Mouse (Mus musculus): ENCODE measurements around the gene Olfr187. TPM values are rescaled to one million over a fixed set of nuclear protein-coding genes. Genes with fewer than 3 reads are reported as not detected.
"Not testable (repeated sequence)": the region's sequence is repeated elsewhere in the genome, so short reads cannot be mapped to it uniquely, and the experiment has no call there.

Gene Olfr187
- not detected in 2 replicates for polyA plus RNA-seq (2011; ENCODE audit: insufficient read length, low read depth, missing spikeins)

DNA sequence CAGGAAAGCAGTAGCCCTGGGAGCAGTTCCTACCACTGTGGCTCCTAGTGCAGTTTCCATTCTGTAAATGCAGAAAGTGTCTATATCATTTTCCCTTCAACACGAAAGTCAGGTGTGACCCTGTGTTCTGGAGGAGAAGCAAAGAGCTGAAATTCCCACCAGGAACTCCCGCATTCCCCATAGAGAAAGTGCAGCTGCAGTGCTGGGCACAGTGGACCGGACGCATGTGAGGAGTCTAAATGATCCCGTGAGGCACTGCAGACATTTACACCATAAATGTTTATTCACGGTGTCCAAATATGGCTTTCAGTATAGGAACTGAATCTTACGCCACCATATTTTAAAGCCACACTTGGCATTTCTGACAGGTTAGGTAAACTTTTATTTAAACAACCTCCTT, at the start of gene Olfr187:
Gene Olfr187, minus strand, starts transcription at position 58 of the 400 bp plus-strand sequence.
- TF ChIP-seq CTCF (IDR thresholded peaks at IDR 0.05; ENCODE audit: borderline replicate concordance, insufficient read depth, low read length): no peak
- no peak for TF ChIP-seq POLR2A (IDR thresholded peaks at IDR 0.05; ENCODE audit: low read depth, low read length)
- Histone ChIP-seq H3K4me1 (ENCODE audit: control insufficient read depth, insufficient read depth, low read length) (no peaks in the 10 kb centered on the region), H3K4me3 (ENCODE audit: insufficient read depth, low read length) (no peak within 1 kb of the TSS), H3K27ac (ENCODE audit: insufficient read depth, low read length) (no peak within 1 kb of the TSS)

DNA sequence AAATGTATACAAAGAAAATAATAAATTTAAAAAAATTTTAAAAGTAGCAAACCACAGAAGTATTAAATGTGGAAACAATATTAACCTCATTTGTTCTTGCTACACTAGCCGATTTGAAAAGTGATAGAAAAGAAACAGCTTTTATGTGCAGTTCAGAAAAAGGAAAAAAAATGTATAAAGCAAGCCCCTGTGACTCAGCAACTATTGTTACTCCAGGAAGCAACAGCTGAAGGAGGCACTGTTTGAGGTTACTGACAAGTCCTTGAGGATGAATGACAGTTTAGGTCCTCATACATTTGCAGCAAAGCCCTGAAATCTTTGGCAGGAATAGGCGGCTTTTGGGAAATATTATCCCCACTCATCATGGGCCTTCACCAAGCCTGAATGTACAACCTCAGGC, 41.5 kb upstream of the Olfr187 start:
- not testable (repeated sequence) for H3K4me1 ChIP-seq (ENCODE audit: control insufficient read depth, insufficient read depth, low read length); H3K27ac ChIP-seq (ENCODE audit: insufficient read depth, low read length); H3K4me3 ChIP-seq (ENCODE audit: insufficient read depth, low read length)

DNA sequence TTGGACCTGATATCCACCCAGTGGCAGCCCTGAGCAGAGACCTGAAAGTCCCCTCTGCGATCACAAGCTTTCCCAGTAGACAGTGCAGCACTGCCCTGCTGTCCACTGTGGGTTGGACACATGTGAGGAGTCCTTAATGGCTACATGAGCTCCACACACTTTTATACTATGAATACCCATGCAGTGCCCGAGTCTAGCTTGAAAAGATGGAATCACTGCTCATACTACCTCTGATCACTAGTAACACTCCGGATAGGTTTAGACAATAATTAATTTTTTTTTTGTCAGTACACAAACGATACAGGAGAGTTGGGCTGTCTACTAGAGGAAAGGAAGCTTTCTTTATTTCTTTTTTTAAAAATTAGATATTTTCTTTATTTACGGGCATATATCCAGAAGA, 38.3 kb upstream of the Olfr187 start, which contains the start of gene Olfr190:
Gene Olfr190, minus strand, starts transcription at position 101 of the 400 bp plus-strand sequence.
- Histone ChIP-seq H3K27ac (ENCODE audit: insufficient read depth, low read length) (no peak within 1 kb of the TSS), H3K4me3 (ENCODE audit: insufficient read depth, low read length) (no peak within 1 kb of the TSS), H3K4me1 (ENCODE audit: control insufficient read depth, insufficient read depth, low read length) (no peaks in the 10 kb centered on the region)
- no peak for TF ChIP-seq CTCF (IDR thresholded peaks at IDR 0.05; ENCODE audit: borderline replicate concordance, insufficient read depth, low read length)
- no peak for TF ChIP-seq POLR2A (IDR thresholded peaks at IDR 0.05; ENCODE audit: low read depth, low read length)

DNA sequence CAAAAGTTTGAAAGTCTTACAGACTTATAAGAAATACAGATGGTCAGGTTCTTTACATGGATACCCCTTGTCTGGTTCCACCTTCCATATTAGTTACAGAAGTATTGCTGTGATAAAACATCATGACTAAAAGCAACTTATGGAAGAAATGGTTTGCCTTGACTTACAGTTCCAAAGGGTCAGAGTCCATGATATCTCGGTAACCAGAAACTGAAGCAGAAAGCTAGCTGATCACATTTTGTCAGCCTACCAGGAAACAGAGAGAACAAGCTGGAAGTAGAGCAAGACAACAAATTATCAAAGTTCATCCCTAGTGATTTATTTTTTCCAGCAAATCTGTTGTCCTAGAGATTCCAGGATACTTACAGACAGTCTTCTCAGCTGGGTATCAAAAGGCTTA, 34.0 kb upstream of the Olfr187 start:
- Histone ChIP-seq H3K4me3 (ENCODE audit: insufficient read depth, low read length) (no peak overlapping the region), H3K27ac (ENCODE audit: insufficient read depth, low read length) (no peak overlapping the region), H3K4me1 (ENCODE audit: control insufficient read depth, insufficient read depth, low read length) (no peaks in the 10 kb centered on the region)
- TF ChIP-seq CTCF (IDR thresholded peaks at IDR 0.05; ENCODE audit: borderline replicate concordance, insufficient read depth, low read length) (no peak), POLR2A (IDR thresholded peaks at IDR 0.05; ENCODE audit: low read depth, low read length) (no peak)

DNA sequence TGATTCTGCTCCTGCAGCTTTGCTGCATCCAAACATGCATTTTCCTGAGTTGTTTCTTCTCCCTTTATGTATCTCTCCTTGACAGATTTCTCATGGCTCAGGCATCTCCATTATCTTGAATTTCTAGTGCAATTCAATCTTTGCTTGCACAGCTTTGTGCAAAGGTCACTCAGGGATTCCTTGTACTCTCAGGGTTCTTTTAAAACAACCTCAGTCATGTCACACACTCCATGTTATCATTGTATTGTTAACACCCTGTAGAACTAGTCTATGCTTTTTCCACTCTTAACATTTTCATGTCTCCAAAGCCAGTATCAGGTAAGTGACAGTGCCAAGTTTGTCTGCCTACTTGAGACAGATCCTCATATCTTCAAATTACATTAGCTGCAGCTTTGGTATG, 32.2 kb upstream of the Olfr187 start:
- Histone ChIP-seq H3K4me3 (ENCODE audit: insufficient read depth, low read length) (no peak overlapping the region), H3K27ac (ENCODE audit: insufficient read depth, low read length) (no peak overlapping the region), H3K4me1 (ENCODE audit: control insufficient read depth, insufficient read depth, low read length) (no peaks in the 10 kb centered on the region)
- TF ChIP-seq POLR2A (IDR thresholded peaks at IDR 0.05; ENCODE audit: low read depth, low read length) (no peak), CTCF (IDR thresholded peaks at IDR 0.05; ENCODE audit: borderline replicate concordance, insufficient read depth, low read length) (no peak)

DNA sequence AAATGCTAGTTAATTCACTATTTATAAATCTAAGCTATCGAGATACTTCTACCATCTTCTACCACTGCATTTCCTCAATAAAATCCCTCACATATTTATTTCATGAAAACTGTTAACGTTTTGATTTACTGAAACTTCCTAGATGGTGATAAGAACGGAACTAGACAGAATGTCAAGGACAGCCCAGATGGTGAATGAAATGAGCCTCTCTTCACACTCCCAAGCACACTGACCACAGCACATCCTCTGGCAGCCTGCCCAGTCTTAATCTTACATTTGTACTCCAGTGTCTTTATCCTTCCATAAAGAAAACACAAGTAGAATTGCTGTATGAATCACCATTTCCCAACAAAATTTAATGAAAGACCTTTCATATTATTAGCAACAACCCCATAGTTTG, 22.8 kb upstream of the Olfr187 start:
- not testable (repeated sequence) for H3K27ac ChIP-seq (ENCODE audit: insufficient read depth, low read length); H3K4me3 ChIP-seq (ENCODE audit: insufficient read depth, low read length); H3K4me1 ChIP-seq (ENCODE audit: control insufficient read depth, insufficient read depth, low read length)

DNA sequence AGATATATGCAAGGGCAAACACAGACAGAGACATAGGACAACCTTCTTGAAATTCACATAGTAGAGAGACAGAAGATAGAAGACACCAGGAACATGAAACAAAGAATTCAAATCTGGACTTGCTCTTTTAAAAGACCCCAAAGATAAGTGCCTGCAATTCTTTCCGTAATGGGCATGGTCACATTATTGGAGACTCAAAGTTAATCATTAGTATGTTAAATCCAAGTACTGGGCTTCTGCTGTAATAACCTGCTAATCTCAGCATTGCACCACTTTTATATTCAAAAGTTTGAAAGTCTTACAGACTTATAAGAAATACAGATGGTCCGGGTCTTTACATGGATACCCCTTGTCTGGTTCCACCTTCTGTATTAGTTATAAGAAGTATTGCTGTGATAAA, 9.7 kb upstream of the Olfr187 start:
- H3K27ac ChIP-seq (ENCODE audit: insufficient read depth, low read length); H3K4me3 ChIP-seq (ENCODE audit: insufficient read depth, low read length); H3K4me1 ChIP-seq (ENCODE audit: control insufficient read depth, insufficient read depth, low read length): not testable (repeated sequence)

DNA sequence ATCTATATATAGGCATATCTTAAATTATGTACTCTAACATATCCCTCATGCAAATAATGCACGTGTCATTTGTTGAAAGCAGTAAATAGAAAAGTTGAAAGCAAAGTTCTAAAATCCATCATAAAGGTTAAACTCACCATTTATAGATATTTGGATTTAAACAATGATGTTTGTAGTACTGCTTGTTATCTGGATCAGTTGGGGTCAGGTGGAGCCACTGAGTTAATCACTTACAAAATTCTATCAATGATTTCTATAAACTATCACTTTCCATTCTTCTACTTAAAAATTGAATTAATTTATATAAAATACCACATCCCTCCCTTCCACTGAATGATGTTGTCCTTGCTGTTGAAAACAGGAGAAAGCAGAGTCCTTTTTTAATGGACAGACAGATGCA, 9.3 kb upstream of the Olfr187 start:
- no peaks in the 10 kb centered on the region for H3K4me1 ChIP-seq (ENCODE audit: control insufficient read depth, insufficient read depth, low read length)
- no peak for TF ChIP-seq CTCF (IDR thresholded peaks at IDR 0.05; ENCODE audit: borderline replicate concordance, insufficient read depth, low read length)
- no peak for TF ChIP-seq POLR2A (IDR thresholded peaks at IDR 0.05; ENCODE audit: low read depth, low read length)
- no peak overlapping the region for H3K27ac ChIP-seq (ENCODE audit: insufficient read depth, low read length)
- no peak overlapping the region for H3K4me3 ChIP-seq (ENCODE audit: insufficient read depth, low read length)

DNA sequence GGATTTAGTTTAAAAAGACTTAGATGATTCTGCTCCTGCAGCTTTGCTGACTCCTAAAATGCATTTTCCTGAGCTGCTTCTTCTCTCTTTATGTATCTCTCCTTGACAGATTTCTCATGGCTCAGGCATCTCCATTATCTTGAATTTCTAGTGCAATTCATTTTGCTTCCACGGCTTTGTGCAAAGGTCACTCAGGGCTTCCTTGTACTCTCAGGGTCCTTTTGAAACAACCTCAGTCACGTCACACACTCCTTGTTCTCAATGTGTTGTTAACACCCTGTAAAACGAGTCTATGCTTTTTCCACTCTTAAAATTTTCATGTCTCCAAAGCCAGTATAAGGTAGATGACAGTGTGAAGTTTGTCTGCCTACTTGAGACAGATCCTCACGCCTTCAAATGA, 8.0 kb upstream of the Olfr187 start:
- no peak for TF ChIP-seq CTCF (IDR thresholded peaks at IDR 0.05; ENCODE audit: borderline replicate concordance, insufficient read depth, low read length)
- no peak for TF ChIP-seq POLR2A (IDR thresholded peaks at IDR 0.05; ENCODE audit: low read depth, low read length)
- Histone ChIP-seq H3K4me1 (ENCODE audit: control insufficient read depth, insufficient read depth, low read length) (no peaks in the 10 kb centered on the region), H3K27ac (ENCODE audit: insufficient read depth, low read length) (no peak overlapping the region), H3K4me3 (ENCODE audit: insufficient read depth, low read length) (no peak overlapping the region)

DNA sequence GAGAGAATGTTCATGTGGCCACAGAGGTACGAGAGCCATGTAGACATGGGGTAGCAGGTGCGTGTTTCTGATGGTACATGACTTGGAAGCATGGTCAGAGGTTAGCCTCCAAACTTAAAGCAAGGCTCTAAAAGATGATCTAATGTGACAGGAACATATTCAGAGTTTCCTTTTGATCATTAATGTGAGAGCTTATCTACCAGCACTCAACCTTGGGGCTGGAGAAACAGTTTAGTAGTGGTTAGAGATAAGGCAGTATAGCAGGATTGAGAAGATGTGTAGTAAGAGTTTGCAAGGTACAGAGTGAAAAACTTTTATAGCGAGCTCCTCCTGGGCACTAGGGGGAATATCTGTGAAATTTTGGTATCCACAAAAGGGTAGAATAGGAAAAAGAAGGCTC, 6.3 kb upstream of the Olfr187 start:
- TF ChIP-seq CTCF (IDR thresholded peaks at IDR 0.05; ENCODE audit: borderline replicate concordance, insufficient read depth, low read length) (no peak), POLR2A (IDR thresholded peaks at IDR 0.05; ENCODE audit: low read depth, low read length) (no peak)
- no peaks in the 10 kb centered on the region for H3K4me1 ChIP-seq (ENCODE audit: control insufficient read depth, insufficient read depth, low read length)
- H3K27ac ChIP-seq (ENCODE audit: insufficient read depth, low read length): no peak overlapping the region
- H3K4me3 ChIP-seq (ENCODE audit: insufficient read depth, low read length): no peak overlapping the region

DNA sequence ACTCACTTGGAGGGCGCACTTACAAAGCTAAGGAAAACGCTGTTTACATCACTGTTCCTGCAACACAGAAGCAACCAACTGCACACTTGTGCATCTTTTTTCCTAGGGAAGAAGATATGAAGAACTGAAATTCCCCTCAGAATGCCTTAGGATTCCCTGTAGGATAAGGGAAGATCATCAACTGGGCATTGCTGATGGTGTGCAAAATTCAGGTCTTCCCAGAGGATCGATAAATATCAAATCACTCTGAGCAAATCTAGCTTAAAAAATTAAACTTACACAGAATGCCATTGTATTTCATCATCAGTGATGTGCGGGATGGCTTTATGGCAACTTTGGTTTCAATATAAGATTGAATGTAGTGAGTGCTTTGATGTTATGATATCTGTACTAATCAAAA, 9.4 kb downstream of the Olfr187 start, which contains the start of gene Olfr186:
Gene Olfr186, minus strand, starts transcription at position 101 of the 400 bp plus-strand sequence.
- Histone ChIP-seq H3K4me3 (ENCODE audit: insufficient read depth, low read length) (no peak within 1 kb of the TSS), H3K27ac (ENCODE audit: insufficient read depth, low read length) (no peak within 1 kb of the TSS), H3K4me1 (ENCODE audit: control insufficient read depth, insufficient read depth, low read length) (no peaks in the 10 kb centered on the region)
- TF ChIP-seq POLR2A (IDR thresholded peaks at IDR 0.05; ENCODE audit: low read depth, low read length): no peak
